Mouse (Mus musculus) lung, adult 2 months (tissue): Measurements from ENCODE around the gene Med23. TPM values are rescaled to one million over a fixed set of nuclear protein-coding genes. Genes with fewer than 3 reads are reported as not detected.

Source experiments
- DNase-seq: peaks from one replicate; pipeline ENCODE4 v3.0.0; 2022
- H3K4me1 ChIP-seq: fragments of 200-500 bp; 2 replicates; pipeline ENCODE4 v1.6.1; 2011; ENCODE audit warnings: low read length; ENCODE audit not compliant: control insufficient read depth, insufficient read depth
- H3K4me3 ChIP-seq: fragments of 200-500 bp; replicated peaks from 2 replicates; pipeline ENCODE3; 2011; ENCODE audit warnings: low read depth, mild to moderate bottlenecking, control low read depth, low read length; ENCODE audit errors: extremely low read depth
- CTCF ChIP-seq: fragments of 200-500 bp; IDR thresholded peaks from 2 replicates; pipeline ENCODE4 v1.5.1; 2011; ENCODE audit warnings: mild to moderate bottlenecking, low read length, control low read depth; ENCODE audit not compliant: insufficient read depth
- POLR2A ChIP-seq: fragments of 200-500 bp; IDR thresholded peaks from 2 replicates; pipeline ENCODE4 v1.6.1; 2011; ENCODE audit warnings: low read depth, mild to moderate bottlenecking, control low read depth, low read length, borderline replicate concordance; ENCODE audit errors: extremely low read depth
- WGBS: fragments of 180-500 bp; shearing (Covaris S2); methylation state at CpG from one replicate; pipeline ENCODE4 v1.1.7; 2018; 5-methylcytosine and 5-hydroxymethylcytosine counted together
- polyA plus RNA-seq: library from polyadenylated mRNA; depleted of rRNA; stranded (reverse); fragments of >200 nt; gene quantifications from 2 replicates; pipeline ENCODE4 v1.2.3, GENCODE M21; 2012; rRNA removed

The Med23 gene
- polyA plus RNA-seq, result 14.9 and 20.6 TPM in 2 replicates

DNA sequence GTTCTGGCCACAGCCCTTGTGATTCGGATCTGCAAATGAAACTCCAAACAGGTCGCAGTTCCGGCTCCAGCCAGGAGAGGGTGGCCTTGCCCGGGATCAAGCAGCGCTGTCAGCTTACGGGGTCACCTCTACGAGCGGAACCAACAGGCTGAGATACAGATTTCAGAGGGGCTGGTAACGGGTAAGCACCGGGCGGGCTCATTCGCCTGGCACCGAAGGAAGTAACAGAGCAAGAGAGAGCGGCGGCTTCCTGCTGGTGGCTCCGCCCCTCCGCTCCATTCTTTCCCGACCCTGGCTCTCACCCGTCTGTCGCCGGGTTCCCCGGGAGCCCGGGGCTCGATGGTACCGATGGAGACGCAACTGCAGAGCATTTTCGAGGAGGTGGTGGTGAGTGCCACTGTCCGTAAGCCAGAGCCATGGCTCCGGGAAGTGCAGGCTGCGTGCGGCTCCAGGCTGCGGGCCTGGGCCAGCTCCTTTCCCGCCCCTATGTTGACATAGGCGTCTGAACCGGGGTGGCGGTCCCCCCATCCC, at the start of gene Med23:
TSS of gene Med23 (plus strand) at position 227 of the 531 bp plus-strand sequence.
- Histone ChIP-seq H3K4me3 (peak within 1 kb of the TSS; percentile 99), H3K4me1 (no peaks in the 10 kb centered on the region; the same call in 1 of the 2 replicates)
- under 1% methylated on average over 36 of the region's 36 CpGs for WGBS
- TF ChIP-seq CTCF (peak; percentile 91), POLR2A (peak; percentile 51; the same call in 1 of the 2 replicates)
- DNase-seq, result peak; percentile 98

GRCm38 (mm10) chr10:24821990-24822676, 47.7 kb upstream of the Med23 start:
- 64% methylated on average over 4 of the region's 4 CpGs for WGBS
- no peak for DNase-seq
- Histone ChIP-seq H3K4me3 (no peak overlapping the region), H3K4me1 (peaks cover 4% of the 10 kb centered on the region; the same call in 1 of the 2 replicates)
- no peak for TF ChIP-seq POLR2A
- TF ChIP-seq CTCF, result no peak

GRCm38 (mm10) chr10:24822842-24823241, 46.9 kb upstream of the Med23 start:
- Histone ChIP-seq H3K4me3 (no peak overlapping the region), H3K4me1 (peaks cover 4% of the 10 kb centered on the region; the same call in 1 of the 2 replicates)
- WGBS, result 71% methylated on average over 1 of the region's 1 CpGs
- TF ChIP-seq POLR2A (no peak), CTCF (no peak)
- DNase-seq, result no peak

- no peak for DNase-seq
- TF ChIP-seq CTCF (no peak), POLR2A (no peak)
- no peak overlapping the region for H3K4me3 ChIP-seq
- WGBS, result 28% methylated on average over 1 of the region's 1 CpGs
- peaks cover 4% of the 10 kb centered on the region; the same call in 1 of the 2 replicates for H3K4me1 ChIP-seq
These were observed 46.5 kb upstream of the Med23 start for GRCm38 (mm10) chr10:24823265-24823664.

- no peak for TF ChIP-seq CTCF
- no peak for TF ChIP-seq POLR2A
- Histone ChIP-seq H3K4me1 (peaks cover 4% of the 10 kb centered on the region; the same call in 1 of the 2 replicates), H3K4me3 (peak overlapping the region; percentile 41)
- no peak for DNase-seq
- WGBS, result 44% methylated on average over 16 of the region's 16 CpGs
These were observed 45.9 kb upstream of the Med23 start for GRCm38 (mm10) chr10:24823697-24824535.

- WGBS, result 86% methylated on average over 8 of the region's 8 CpGs
- TF ChIP-seq POLR2A (no peak), CTCF (no peak)
- Histone ChIP-seq H3K4me1 (peaks cover 4% of the 10 kb centered on the region; the same call in 1 of the 2 replicates), H3K4me3 (no peak overlapping the region)
- DNase-seq, result no peak
These were observed 45.2 kb upstream of the Med23 start for GRCm38 (mm10) chr10:24824621-24825020.

DNA sequence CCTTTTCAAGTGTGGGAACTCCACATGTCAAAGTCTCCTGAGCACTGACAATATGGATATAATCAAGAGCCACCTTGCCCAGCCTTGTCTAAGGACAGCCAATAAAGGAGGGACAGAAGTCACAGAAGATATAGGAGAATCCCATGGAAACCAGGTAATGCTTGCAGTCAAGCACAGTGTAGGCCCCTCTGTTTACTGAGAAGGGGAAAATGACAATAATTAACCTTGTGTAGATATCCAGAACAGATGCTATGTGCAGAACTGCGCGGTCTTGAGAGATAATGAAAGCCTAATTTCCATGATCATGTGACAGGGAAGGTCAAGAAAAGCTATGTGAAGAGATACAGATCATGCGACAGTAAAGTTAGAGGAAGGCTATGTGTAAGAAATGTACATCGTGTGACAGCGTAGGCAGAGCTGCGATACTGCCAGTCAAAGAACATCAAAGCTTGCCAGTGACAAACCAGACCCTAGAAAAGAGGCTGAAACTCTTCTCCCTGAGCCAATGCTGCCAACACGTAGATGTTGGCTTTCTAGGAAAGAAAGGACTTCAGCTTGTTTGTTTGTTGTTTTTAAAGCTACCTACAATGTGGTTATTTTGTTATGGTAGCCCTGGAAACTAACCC, 44.2 kb upstream of the Med23 start:
- Histone ChIP-seq H3K4me1 (peaks cover 4% of the 10 kb centered on the region; the same call in 1 of the 2 replicates), H3K4me3 (no peak overlapping the region)
- TF ChIP-seq CTCF (no peak), POLR2A (no peak)
- no peak for DNase-seq
- WGBS, result 82% methylated on average over 7 of the region's 7 CpGs

DNA sequence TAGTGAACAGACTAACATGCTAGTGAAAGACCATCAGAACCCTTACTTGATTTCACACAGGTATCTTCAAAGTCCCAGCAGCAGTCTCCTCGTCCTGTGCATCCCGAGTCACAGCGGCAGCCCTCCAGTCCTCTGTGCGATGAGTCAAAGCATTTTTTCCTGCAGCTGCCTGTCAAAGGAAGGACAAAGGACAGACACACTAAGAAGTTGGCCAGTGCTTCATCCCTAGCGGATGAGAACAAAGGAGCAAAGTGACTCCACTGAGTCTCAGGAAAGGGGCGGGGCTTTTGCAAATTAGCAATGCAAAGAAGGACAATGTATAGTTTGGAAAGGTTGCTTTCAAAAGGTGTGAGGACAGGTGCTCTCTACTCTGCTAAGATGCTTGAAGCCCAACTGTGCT, 43.7 kb upstream of the Med23 start:
- DNase-seq, result no peak
- Histone ChIP-seq H3K4me3 (no peak overlapping the region), H3K4me1 (peaks cover 4% of the 10 kb centered on the region; the same call in 1 of the 2 replicates)
- 54% methylated on average over 6 of the region's 6 CpGs for WGBS
- TF ChIP-seq POLR2A (no peak), CTCF (no peak)

- TF ChIP-seq POLR2A, result no peak
- no peak for TF ChIP-seq CTCF
- H3K4me1 ChIP-seq, result peaks cover 4% of the 10 kb centered on the region; the same call in 1 of the 2 replicates
- H3K4me3 ChIP-seq, result no peak overlapping the region
- no peak for DNase-seq
- WGBS, result 89% methylated on average over 4 of the region's 4 CpGs
These were observed 41.6 kb upstream of the Med23 start for GRCm38 (mm10) chr10:24828136-24828535.
